In genomic region chr6:7857356-7858247, GRCm38 (mm10) we compare ENCODE assay signal across 12 mouse cellular contexts. TPM values are rescaled to one million over a fixed set of nuclear protein-coding genes. Genes with fewer than 3 reads are reported as not detected.
A peak's percentile ranks its signal among the peaks of the same experiment; 100 is the strongest.
DNase-seq lines count a peak whose midpoint lies in the region; ATAC-seq lines count a peak whose summit lies in the region.
"Had no signal": no experiment of that assay in that cellular context is flagged by ENCODE, and none has a peak within 500 bp of the region (broad histone marks: within the 10 kb centered on the region; RNA-seq: fewer than 3 reads in every experiment).

No protein-coding gene starts in this region.

- no peaks in the 10 kb centered on the region for H3K36me3 ChIP-seq in heart, embryonic 16.5 days (ENCODE audit: control insufficient read depth, insufficient read depth)
- no peaks in the 10 kb centered on the region for H3K36me3 ChIP-seq in lung, embryonic 16.5 days (ENCODE audit: control insufficient read depth, insufficient read depth, low read length)
- H3K36me3 ChIP-seq: heart, embryonic 12.5 days; limb, embryonic 15.5 days had no signal

- H3K4me3 ChIP-seq in heart, embryonic 16.5 days (ENCODE audit: low read length), result no peak overlapping the region
- no peak overlapping the region for H3K4me3 ChIP-seq in lung, embryonic 16.5 days (ENCODE audit: low read length)
- H3K4me3 ChIP-seq: heart, embryonic 12.5 days; limb, embryonic 15.5 days had no signal

- H3K9me3 ChIP-seq in heart, embryonic 16.5 days (replicated peaks; ENCODE audit: control insufficient read depth, low read length), result no peaks in the 10 kb centered on the region
- H3K9me3 ChIP-seq in lung, embryonic 16.5 days (ENCODE audit: control insufficient read depth, low read length), result no peaks in the 10 kb centered on the region
- H3K9me3 ChIP-seq: heart, embryonic 12.5 days; limb, embryonic 15.5 days had no signal

- no peak overlapping the region for H3K4me2 ChIP-seq in heart, embryonic 16.5 days (ENCODE audit: low read depth, low read length)
- peak overlapping the region; percentile 14; the same call in 1 of the 2 replicates for H3K4me2 ChIP-seq in lung, embryonic 16.5 days (ENCODE audit: low read depth, low read length)
- H3K4me2 ChIP-seq: heart, embryonic 12.5 days; limb, embryonic 15.5 days had no signal

- H3K27ac ChIP-seq in heart, embryonic 16.5 days (ENCODE audit: low read length), result peak overlapping the region; percentile 16
- no peak overlapping the region for H3K27ac ChIP-seq in lung, embryonic 16.5 days (ENCODE audit: low read length)
- H3K27ac ChIP-seq: limb, embryonic 15.5 days had no signal

- H3K9ac ChIP-seq in heart, embryonic 16.5 days (ENCODE audit: low read length), result no peak overlapping the region
- no peak overlapping the region for H3K9ac ChIP-seq in lung, embryonic 16.5 days (ENCODE audit: low read length)
- H3K9ac ChIP-seq: heart, embryonic 12.5 days; limb, embryonic 15.5 days had no signal

- H3K27me3 ChIP-seq in heart, embryonic 16.5 days (ENCODE audit: control insufficient read depth, insufficient read depth, low read length), result no peaks in the 10 kb centered on the region
- H3K27me3 ChIP-seq in lung, embryonic 16.5 days (ENCODE audit: control insufficient read depth, insufficient read depth, low read depth, low read length), result no peaks in the 10 kb centered on the region
- H3K27me3 ChIP-seq: heart, embryonic 12.5 days; limb, embryonic 15.5 days had no signal

- WGBS in heart, embryonic 16.5 days, result 55% methylated on average over 8 of the region's 8 CpGs
- 54% methylated on average over 8 of the region's 8 CpGs for WGBS in lung, embryonic 16.5 days

- intact Hi-C loops in heart, postnatal 25 days (cut with DNase I), result no loop called here

- no peak for DNase-seq in heart, postnatal 25 days (ENCODE audit: low spot score)
- peak; percentile 47 for DNase-seq in NIH3T3 (ENCODE audit: low read depth)
- peak; percentile 50 for DNase-seq in c-Kit-positive CD71-positive TER-119-positive erythroid progenitor cells, embryonic 14.5 days (ENCODE audit: low spot score)
- no peak for DNase-seq in urinary bladder, postnatal 10 days (ENCODE audit: low spot score)
- DNase-seq in spleen, postnatal 36 days (ENCODE audit: low spot score in 2 of 2), result no peak
- DNase-seq in thymus, postnatal 25 days, result no peak
- DNase-seq: cerebellum, adult 8-10 months; midbrain, embryonic 14.5 days had no signal

- ATAC-seq in heart, embryonic 16.5 days (replicated peaks; ENCODE audit: extremely low read depth, insufficient read depth, low FRiP score), result peak; percentile 44; the same call in 1 of the 2 replicates
- peak; percentile 44 for ATAC-seq in lung, embryonic 16.5 days (ENCODE audit: low read depth)

- peaks cover 32% of the 10 kb centered on the region for H3K4me1 ChIP-seq in heart, embryonic 16.5 days (ENCODE audit: control insufficient read depth, insufficient read depth, low read length)
- peaks cover 17% of the 10 kb centered on the region for H3K4me1 ChIP-seq in lung, embryonic 16.5 days (replicated peaks; ENCODE audit: control insufficient read depth, insufficient read depth, low read length)

RNA-seq across cellular contexts. Expression of gene C1galt1, which starts 13.0 kb away (rescaled TPM):
- 2.6 and 2.9 TPM in 2 replicates for polyA plus RNA-seq in heart, embryonic 16.5 days (2015; fragmentation: Nextera tagmentation; extraction: Ambion mirVana)
- 10 to 100 TPM; 14.6 to 16.2 TPM for total RNA-seq in heart, postnatal 25 days (2021)
- 4.1 and 4.6 TPM in 2 replicates for polyA plus RNA-seq in lung, embryonic 16.5 days (2015; fragmentation: Nextera tagmentation; extraction: Ambion mirVana)

Comparison
In these comparisons a context has a peak if more than half of its experiments do, and no peak if none do; other contexts are left out.
1. DNase-seq: peak in NIH3T3 (single experiment) and c-Kit-positive CD71-positive TER-119-positive erythroid progenitor cells, embryonic 14.5 days (single experiment); none in heart, postnatal 25 days (single experiment), urinary bladder, postnatal 10 days (single experiment), spleen, postnatal 36 days (0 of 2) and thymus, postnatal 25 days (single experiment).